Mouse (Mus musculus): ENCODE results near the gene Atp11a.

- TF ChIP-seq CTCF (IDR thresholded peaks at IDR 0.05; ENCODE audit: low read depth) (no peak), EP300 (optimal IDR thresholded peaks at IDR 0.05) (no peak)
Observed at GRCm38 (mm10) chr8:12863061-12863460, 106.2 kb downstream of the Atp11a start.
